Mouse (Mus musculus): ENCODE measurements around the gene Gm1043. TPM values are rescaled to one million over a fixed set of nuclear protein-coding genes. Genes with fewer than 3 reads are reported as not detected.

Gm1043 gene
- polyA plus RNA-seq, 1 experiment: 15.6 TPM

- no peak for DNase-seq (ENCODE audit: extremely low spot score in 1 of 2, low spot score in 1 of 2)
These were observed 22.4 kb downstream of the Gm1043 start for GRCm38 (mm10) chr5:37107611-37108010.

GRCm38 (mm10) chr5:37109280-37109849 is 24.2 kb downstream of the Gm1043 start:
- peak; percentile 67 to 95 for DNase-seq (ENCODE audit: extremely low spot score in 1 of 2, low spot score in 1 of 2)

DNA sequence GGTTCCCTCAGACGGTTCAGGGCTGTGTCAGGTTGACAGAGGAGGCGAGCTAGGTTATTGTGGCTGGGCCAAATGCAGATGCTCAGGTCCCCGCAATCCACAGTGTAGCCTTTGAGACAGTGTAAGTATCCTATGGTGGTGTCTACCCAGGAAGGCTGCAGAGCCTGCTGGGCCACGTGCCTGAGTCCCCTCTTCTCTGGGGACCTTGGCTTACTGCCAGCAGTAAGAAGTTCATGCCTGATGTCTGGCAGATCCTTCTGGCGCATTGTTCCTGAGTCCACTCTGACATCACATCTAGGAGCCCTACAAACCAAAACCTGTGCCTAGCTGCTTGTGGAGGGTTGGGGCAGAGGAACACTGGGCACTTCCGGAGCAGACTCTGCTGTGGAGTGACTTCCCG is 27.2 kb downstream of the Gm1043 start:
- DNase-seq (ENCODE audit: extremely low spot score in 1 of 2, low spot score in 1 of 2): no peak

DNA sequence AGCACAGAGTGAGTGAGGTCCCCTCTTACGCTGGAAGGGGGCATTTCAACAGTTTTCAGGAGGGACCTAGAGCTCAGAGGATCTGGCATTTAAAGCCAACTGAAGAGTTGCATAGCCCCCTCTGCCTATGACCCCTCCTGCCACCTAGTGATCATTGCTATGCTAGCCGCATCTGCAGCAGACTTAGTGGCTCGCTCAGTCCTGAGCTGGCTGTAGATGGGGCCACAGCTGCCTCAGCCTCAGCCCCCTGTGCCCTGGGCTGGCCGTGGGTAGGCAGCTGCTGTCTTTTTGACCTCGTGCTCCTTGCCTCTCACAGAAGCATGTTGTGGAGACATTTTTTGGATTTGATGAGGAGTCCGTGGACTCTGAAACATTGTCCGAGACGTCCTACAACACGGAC is 32.0 kb downstream of the Gm1043 start:
- DNase-seq (ENCODE audit: extremely low spot score in 1 of 2, low spot score in 1 of 2): no peak

GRCm38 (mm10) chr5:37118242-37118641 is 33.1 kb downstream of the Gm1043 start:
- peak in 1 of 2 experiments; percentile 50 for DNase-seq (ENCODE audit: extremely low spot score in 1 of 2, low spot score in 1 of 2)

- no peak for DNase-seq (ENCODE audit: extremely low spot score in 1 of 2, low spot score in 1 of 2)
These were observed 36.1 kb downstream of the Gm1043 start for GRCm38 (mm10) chr5:37121186-37121680.

GRCm38 (mm10) chr5:37131841-37132240 is 46.7 kb downstream of the Gm1043 start:
- DNase-seq (ENCODE audit: extremely low spot score in 1 of 2, low spot score in 1 of 2): no peak

GRCm38 (mm10) chr5:37141745-37142144 is 56.6 kb downstream of the Gm1043 start:
- no peak for DNase-seq (ENCODE audit: extremely low spot score in 1 of 2, low spot score in 1 of 2)

DNA sequence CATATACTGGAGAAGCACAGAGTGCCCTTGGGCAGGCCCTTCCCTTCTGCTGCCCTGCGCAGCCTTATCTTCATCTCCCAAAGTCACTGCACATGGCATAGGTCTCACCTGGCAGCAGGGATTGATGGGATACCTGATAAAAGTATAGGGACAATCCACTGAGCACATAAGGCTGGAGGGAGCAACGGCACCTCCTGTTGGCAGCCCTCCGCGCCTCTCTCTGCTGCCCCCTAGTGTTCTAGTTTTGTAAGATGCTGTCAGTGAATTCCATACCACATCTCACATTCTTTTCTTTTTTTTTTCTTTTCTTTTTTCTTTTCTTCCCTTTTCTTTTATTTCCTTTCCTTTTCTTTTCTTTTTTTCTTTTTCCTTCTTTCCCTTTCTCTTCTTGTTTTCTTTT is 62.4 kb downstream of the Gm1043 start:
- peak in 1 of 2 experiments; percentile 87 for DNase-seq (ENCODE audit: extremely low spot score in 1 of 2, low spot score in 1 of 2)

- DNase-seq (ENCODE audit: extremely low spot score in 1 of 2, low spot score in 1 of 2): no peak
These were observed 65.5 kb downstream of the Gm1043 start for GRCm38 (mm10) chr5:37150650-37151049.

GRCm38 (mm10) chr5:37154472-37154871 is 69.3 kb downstream of the Gm1043 start:
- DNase-seq (ENCODE audit: extremely low spot score in 1 of 2, low spot score in 1 of 2): no peak

- no peak for DNase-seq (ENCODE audit: extremely low spot score in 1 of 2, low spot score in 1 of 2)
These were observed 73.2 kb downstream of the Gm1043 start for GRCm38 (mm10) chr5:37158408-37158807.

DNA sequence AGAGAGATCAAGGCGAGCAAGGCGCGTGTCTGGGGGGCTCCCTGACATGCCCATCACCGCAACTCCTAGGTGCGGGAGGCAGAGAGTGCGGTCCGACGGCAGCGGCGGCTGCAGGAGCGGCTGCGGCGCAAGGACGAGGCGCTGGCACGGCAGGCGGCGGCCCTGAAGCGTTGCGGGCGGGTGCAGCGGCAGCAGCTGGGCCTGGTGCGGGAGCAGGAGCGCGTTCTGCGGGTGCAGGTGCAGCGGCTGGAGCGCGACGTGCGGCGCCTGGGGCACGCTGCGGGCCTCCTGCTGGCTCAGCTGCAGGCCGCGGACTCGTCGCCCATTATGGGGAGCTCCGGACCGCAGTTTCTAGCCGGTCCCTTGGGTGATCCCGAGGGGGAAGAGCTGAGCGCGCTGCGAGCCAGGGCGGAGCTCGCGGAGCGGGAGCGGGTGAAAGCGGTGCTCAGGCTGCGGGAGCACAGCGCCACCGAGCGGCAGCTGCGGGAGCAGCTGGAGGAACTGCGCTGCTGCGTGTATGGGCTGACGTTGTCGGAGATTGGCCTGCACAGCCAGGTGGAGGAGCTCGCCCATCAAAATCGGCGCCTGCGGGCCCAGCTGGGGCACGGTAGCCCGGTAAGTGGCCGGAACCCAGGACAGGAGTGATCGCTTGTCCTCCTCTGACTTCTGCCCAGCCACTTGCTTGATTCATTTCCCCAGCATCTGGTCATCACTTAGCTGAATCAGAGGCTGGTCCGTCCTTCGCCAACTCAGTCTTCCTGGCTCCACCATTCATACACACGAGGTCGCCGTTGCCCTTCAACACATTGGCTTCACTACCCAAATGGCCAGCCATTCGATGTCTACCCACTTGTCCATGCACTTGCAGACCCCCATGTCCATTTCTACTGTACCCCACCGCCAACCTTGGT is 78.0 kb downstream of the Gm1043 start:
- peak; percentile 75 to 90 for DNase-seq (ENCODE audit: extremely low spot score in 1 of 2, low spot score in 1 of 2)

- DNase-seq (ENCODE audit: extremely low spot score in 1 of 2, low spot score in 1 of 2): no peak
These were observed 91.3 kb downstream of the Gm1043 start for GRCm38 (mm10) chr5:37176466-37176865.

GRCm38 (mm10) chr5:37177061-37177460 is 91.9 kb downstream of the Gm1043 start:
- peak; percentile 51 to 66 for DNase-seq (ENCODE audit: extremely low spot score in 1 of 2, low spot score in 1 of 2)

GRCm38 (mm10) chr5:37178811-37179210 is 93.6 kb downstream of the Gm1043 start:
- peak in 1 of 2 experiments; percentile 42 for DNase-seq (ENCODE audit: extremely low spot score in 1 of 2, low spot score in 1 of 2)

GRCm38 (mm10) chr5:37179872-37180271 is 94.7 kb downstream of the Gm1043 start:
- no peak for DNase-seq (ENCODE audit: extremely low spot score in 1 of 2, low spot score in 1 of 2)

- DNase-seq (ENCODE audit: extremely low spot score in 1 of 2, low spot score in 1 of 2): no peak
These were observed 95.5 kb downstream of the Gm1043 start for GRCm38 (mm10) chr5:37180624-37181023.

GRCm38 (mm10) chr5:37184605-37185004 is 99.4 kb downstream of the Gm1043 start:
- DNase-seq (ENCODE audit: extremely low spot score in 1 of 2, low spot score in 1 of 2): no peak

DNA sequence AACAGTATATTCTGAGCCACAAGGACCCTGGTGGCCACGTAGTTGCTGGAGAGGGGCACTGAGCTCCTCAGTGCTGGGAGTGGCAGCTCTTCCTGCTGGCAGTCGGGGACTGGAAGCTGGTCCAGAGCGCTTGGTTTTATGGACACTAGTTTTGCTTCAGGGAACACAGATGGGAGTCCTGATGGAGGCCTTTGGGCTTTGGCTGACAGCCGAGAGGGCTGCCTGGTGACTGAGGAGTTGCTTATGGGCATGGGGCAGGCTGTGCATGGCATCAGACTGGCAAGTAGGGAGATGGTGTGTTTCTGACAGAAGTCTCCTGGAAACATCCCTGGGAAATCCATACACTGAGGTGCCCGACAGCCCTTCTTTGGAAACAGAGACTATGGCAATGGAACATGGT is 105.2 kb downstream of the Gm1043 start:
- no peak for DNase-seq (ENCODE audit: extremely low spot score in 1 of 2, low spot score in 1 of 2)

DNA sequence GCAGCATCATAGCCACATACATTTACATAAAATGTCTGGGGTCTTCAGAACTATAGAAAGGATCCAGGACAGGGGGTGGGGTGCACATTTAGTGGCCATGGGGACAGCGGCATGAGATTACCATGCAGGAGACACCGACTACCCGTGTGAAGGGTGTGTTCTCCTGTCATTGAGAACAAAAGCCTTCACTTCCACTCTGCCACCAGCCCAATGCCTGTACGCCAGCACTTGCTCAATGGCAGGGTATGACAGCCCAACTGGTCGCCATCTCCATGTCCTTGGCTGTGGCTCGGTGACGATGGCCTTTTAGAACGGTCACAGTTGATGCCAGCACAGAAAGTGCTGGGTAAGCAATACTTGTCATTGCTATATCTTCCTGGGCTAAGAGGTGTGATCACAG is 111.0 kb downstream of the Gm1043 start:
- no peak for DNase-seq (ENCODE audit: extremely low spot score in 1 of 2, low spot score in 1 of 2)

Measured in frontal cortex, adult 2 months (tissue).